In the genomic region with DNA sequence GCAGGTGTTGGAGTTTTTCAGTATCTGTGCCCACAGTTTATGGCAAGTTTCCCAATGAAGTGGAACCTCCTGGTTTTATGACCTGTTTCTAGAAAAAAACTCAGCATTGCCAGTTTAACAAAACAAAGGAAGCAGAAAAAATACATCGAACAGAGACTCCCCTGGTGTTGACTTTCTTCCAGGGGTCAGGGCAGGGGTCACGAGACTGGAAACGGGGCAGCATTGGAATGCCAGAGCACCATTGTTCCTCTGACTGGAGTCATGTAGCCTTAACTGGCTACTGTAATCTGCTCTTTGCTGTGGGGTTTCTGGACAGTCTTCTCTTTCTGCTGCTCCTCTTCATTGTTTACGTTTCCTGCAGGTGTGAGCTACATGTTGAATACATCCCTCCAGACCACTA, we compare ENCODE assay signal across 12 mouse cellular contexts. TPM values are rescaled to one million over a fixed set of nuclear protein-coding genes. Genes with fewer than 3 reads are reported as not detected.
A peak's percentile ranks its signal among the peaks of the same experiment; 100 is the strongest.
DNase-seq lines count a peak whose midpoint lies in the region; ATAC-seq and TF ChIP-seq lines count a peak whose summit lies in the region.
"Had no signal": no experiment of that assay in that cellular context is flagged by ENCODE, and none has a peak within 500 bp of the region (broad histone marks: within the 10 kb centered on the region; RNA-seq: fewer than 3 reads in every experiment).

No protein-coding gene starts in this region.

- no peaks in the 10 kb centered on the region for H3K36me3 ChIP-seq in hindbrain, embryonic 14.5 days (replicated peaks; ENCODE audit: control insufficient read depth, insufficient read depth)
- H3K36me3 ChIP-seq in hindbrain, embryonic 16.5 days (ENCODE audit: control insufficient read depth, insufficient read depth, low read length) = no peaks in the 10 kb centered on the region
- no peaks in the 10 kb centered on the region for H3K36me3 ChIP-seq in midbrain, embryonic 13.5 days
- no peaks in the 10 kb centered on the region for H3K36me3 ChIP-seq in midbrain, embryonic 10.5 days
- H3K36me3 ChIP-seq: hindbrain, embryonic 15.5 days had no signal

- no peak overlapping the region for H3K9ac ChIP-seq in hindbrain, embryonic 14.5 days
- no peak overlapping the region for H3K9ac ChIP-seq in hindbrain, embryonic 16.5 days (ENCODE audit: low read depth, low read length)
- H3K9ac ChIP-seq in midbrain, embryonic 13.5 days (replicated peaks) = no peak overlapping the region
- H3K9ac ChIP-seq: hindbrain, embryonic 15.5 days had no signal

- DNase-seq in hindbrain, embryonic 14.5 days (ENCODE audit: low spot score) = no peak
- no peak for DNase-seq in midbrain, embryonic 10.5 days (ENCODE audit: low spot score)
- peak; percentile 44 for DNase-seq in embryo, embryonic 11 days
- peak; percentile 64 for DNase-seq in mesoderm, embryonic 11.5 days (ENCODE audit: low read depth, low spot score)
- no peak for DNase-seq in layer of hippocampus, adult 2 months (ENCODE audit: low spot score in 2 of 2)
- DNase-seq: cerebellum, adult 11 months; gastrocnemius, postnatal 25 days; lung, postnatal 10 days; thymus, adult 2 months had no signal

- ATAC-seq in hindbrain, embryonic 14.5 days (ENCODE audit: low FRiP score) = 0 out of 2 replicates have a peak, but pooled peaks have one; percentile 4
- no peak for ATAC-seq in hindbrain, embryonic 16.5 days
- ATAC-seq in midbrain, embryonic 13.5 days = 0 out of 2 replicates have a peak, but pooled peaks have one; percentile 17

- H3K4me1 ChIP-seq in hindbrain, embryonic 14.5 days (replicated peaks; ENCODE audit: control insufficient read depth, insufficient read depth, low read length) = no peaks in the 10 kb centered on the region
- H3K4me1 ChIP-seq in hindbrain, embryonic 16.5 days (ENCODE audit: control insufficient read depth, insufficient read depth, low read depth, low read length) = no peaks in the 10 kb centered on the region
- no peaks in the 10 kb centered on the region for H3K4me1 ChIP-seq in midbrain, embryonic 13.5 days (replicated peaks)
- H3K4me1 ChIP-seq in midbrain, embryonic 10.5 days = peaks cover 12% of the 10 kb centered on the region
- H3K4me1 ChIP-seq: hindbrain, embryonic 15.5 days had no signal

- no peak for TF ChIP-seq CTCF in layer of hippocampus, adult 2 months (conservative IDR thresholded peaks at IDR 0.05)

- no peak overlapping the region for H3K4me2 ChIP-seq in hindbrain, embryonic 14.5 days (replicated peaks)
- no peak overlapping the region for H3K4me2 ChIP-seq in hindbrain, embryonic 16.5 days (ENCODE audit: low read length)
- no peak overlapping the region for H3K4me2 ChIP-seq in midbrain, embryonic 13.5 days (replicated peaks)
- H3K4me2 ChIP-seq: hindbrain, embryonic 15.5 days had no signal

- no peak overlapping the region for H3K4me3 ChIP-seq in hindbrain, embryonic 14.5 days (replicated peaks; ENCODE audit: low read length)
- no peak overlapping the region for H3K4me3 ChIP-seq in hindbrain, embryonic 16.5 days (ENCODE audit: low read length)
- no peak overlapping the region for H3K4me3 ChIP-seq in midbrain, embryonic 13.5 days (replicated peaks)
- no peak overlapping the region for H3K4me3 ChIP-seq in midbrain, embryonic 10.5 days
- no peak overlapping the region for H3K4me3 ChIP-seq in layer of hippocampus, adult 2 months
- H3K4me3 ChIP-seq: hindbrain, embryonic 15.5 days had no signal

- no peaks in the 10 kb centered on the region for H3K27me3 ChIP-seq in hindbrain, embryonic 14.5 days (ENCODE audit: control insufficient read depth, insufficient read depth, low read length)
- H3K27me3 ChIP-seq in hindbrain, embryonic 16.5 days (replicated peaks; ENCODE audit: control insufficient read depth, insufficient read depth, low read length) = no peaks in the 10 kb centered on the region
- no peaks in the 10 kb centered on the region for H3K27me3 ChIP-seq in midbrain, embryonic 13.5 days
- H3K27me3 ChIP-seq in midbrain, embryonic 10.5 days (ENCODE audit: low read depth, poor library complexity, severe bottlenecking) = no peaks in the 10 kb centered on the region
- H3K27me3 ChIP-seq: hindbrain, embryonic 15.5 days had no signal

- H3K27ac ChIP-seq in hindbrain, embryonic 14.5 days = no peak overlapping the region
- no peak overlapping the region for H3K27ac ChIP-seq in hindbrain, embryonic 16.5 days (ENCODE audit: low read depth, low read length)
- no peak overlapping the region for H3K27ac ChIP-seq in midbrain, embryonic 13.5 days
- no peak overlapping the region for H3K27ac ChIP-seq in midbrain, embryonic 10.5 days (replicated peaks)
- no peak overlapping the region for H3K27ac ChIP-seq in layer of hippocampus, adult 2 months
- H3K27ac ChIP-seq: hindbrain, embryonic 15.5 days had no signal

- WGBS in hindbrain, embryonic 14.5 days = 3% methylated on average over 4 of the region's 4 CpGs
- 7% methylated on average over 4 of the region's 4 CpGs for WGBS in hindbrain, embryonic 16.5 days
- WGBS in midbrain, embryonic 13.5 days = 9% methylated on average over 4 of the region's 4 CpGs
- 16% methylated on average over 4 of the region's 4 CpGs for WGBS in midbrain, embryonic 10.5 days

- H3K9me3 ChIP-seq in hindbrain, embryonic 14.5 days (ENCODE audit: control insufficient read depth, low read length) = no peaks in the 10 kb centered on the region
- H3K9me3 ChIP-seq in hindbrain, embryonic 16.5 days (ENCODE audit: control insufficient read depth, low read length) = no peaks in the 10 kb centered on the region
- H3K9me3 ChIP-seq in midbrain, embryonic 13.5 days = 0 out of 2 replicates have a peak, but pooled peaks cover 4% of the 10 kb centered on the region
- H3K9me3 ChIP-seq in midbrain, embryonic 10.5 days (replicated peaks) = no peaks in the 10 kb centered on the region
- H3K9me3 ChIP-seq: hindbrain, embryonic 15.5 days had no signal

RNA-seq across cellular contexts. Expression of a gene that starts 15.1 kb away (rescaled TPM):
- polyA plus RNA-seq in hindbrain, embryonic 14.5 days (2014; fragmentation: Nextera tagmentation; extraction: Ambion mirVana) = 9.6 and 10.2 TPM in 2 replicates
- polyA plus RNA-seq in hindbrain, embryonic 16.5 days (2015; fragmentation: Nextera tagmentation; extraction: Ambion mirVana) = 8.6 and 9.8 TPM in 2 replicates
- 12.2 and 13.9 TPM in 2 replicates for polyA plus RNA-seq in midbrain, embryonic 13.5 days (2015; fragmentation: Nextera tagmentation; extraction: Ambion mirVana)
- polyA plus RNA-seq in midbrain, embryonic 10.5 days (2016; fragmentation: Nextera tagmentation; extraction: Ambion mirVana) = 7.6 and 9.1 TPM in 2 replicates
- total RNA-seq in layer of hippocampus, adult 2 months (2021) = 1 to 10 TPM; 8.6 to 9.2 TPM

RNA-seq across cellular contexts. Expression of a gene that starts 16.2 kb away (rescaled TPM):
- polyA plus RNA-seq in hindbrain, embryonic 14.5 days (2014; fragmentation: Nextera tagmentation; extraction: Ambion mirVana) = 15.6 and 17.7 TPM in 2 replicates
- 13.2 and 14.2 TPM in 2 replicates for polyA plus RNA-seq in hindbrain, embryonic 16.5 days (2015; fragmentation: Nextera tagmentation; extraction: Ambion mirVana)
- 12.7 and 14.1 TPM in 2 replicates for polyA plus RNA-seq in midbrain, embryonic 13.5 days (2015; fragmentation: Nextera tagmentation; extraction: Ambion mirVana)
- 9.1 and 11.7 TPM in 2 replicates for polyA plus RNA-seq in midbrain, embryonic 10.5 days (2016; fragmentation: Nextera tagmentation; extraction: Ambion mirVana)
- total RNA-seq in layer of hippocampus, adult 2 months (2021) = 10 to 100 TPM; 14.1 to 17.9 TPM

Comparison
In these comparisons a context has a peak if more than half of its experiments do, and no peak if none do; other contexts are left out.
1. DNase-seq: peak in embryo, embryonic 11 days (single experiment) and mesoderm, embryonic 11.5 days (single experiment); none in hindbrain, embryonic 14.5 days (single experiment), midbrain, embryonic 10.5 days (single experiment) and layer of hippocampus, adult 2 months (0 of 2).